Mouse (Mus musculus) ES-E14 (cell line): ENCODE measurements around the gene Abhd14a. TPM values are rescaled to one million over a fixed set of nuclear protein-coding genes. Genes with fewer than 3 reads are reported as not detected.

Experiments
- DNase-seq: peaks from one replicate; pipeline ENCODE4 v3.0.0-alpha.2; 2013; ENCODE audit warnings: low read depth, low spot score
- H3K27ac ChIP-seq: 2 replicates; pipeline ENCODE4 v1.5.1; 2012; ENCODE audit warnings: low read depth, mild to moderate bottlenecking, low read length, moderate library complexity, mixed read lengths; ENCODE audit not compliant: poor library complexity, insufficient read depth, severe bottlenecking
- H3K36me3 ChIP-seq: 2 replicates; pipeline ENCODE4 v1.6.1; 2012; ENCODE audit warnings: mild to moderate bottlenecking, low read length, moderate library complexity, mixed read lengths; ENCODE audit not compliant: control insufficient read depth, poor library complexity, insufficient read depth, severe bottlenecking
- H3K4me1 ChIP-seq, 2 experiments: fragments of 150-350 bp in 1 of 2; sonication (generic) in 1 of 2; 2 replicates each; pipeline ENCODE4 v1.6.1; 2012; ENCODE audit warnings: low read length in 2 of 2, mild to moderate bottlenecking in 1 of 2, mixed read lengths in 1 of 2; ENCODE audit not compliant: control insufficient read depth in 2 of 2, insufficient read depth in 2 of 2, poor library complexity in 1 of 2
- H3K4me3 ChIP-seq, 2 experiments: fragments of 150-350 bp in 1 of 2; sonication (generic) in 1 of 2; 2 replicates each; pipeline ENCODE4 v1.5.1; 2012; ENCODE audit warnings: low read length in 2 of 2, low read depth in 1 of 2, mild to moderate bottlenecking in 1 of 2, mixed read lengths in 1 of 2; ENCODE audit not compliant: insufficient read depth in 1 of 2, poor library complexity in 1 of 2, severe bottlenecking in 1 of 2
- H3K9ac ChIP-seq: 2 replicates; pipeline ENCODE4 v1.6.1; 2012; ENCODE audit warnings: low read depth, mild to moderate bottlenecking, low read length, mixed read lengths; ENCODE audit not compliant: poor library complexity, insufficient read depth, severe bottlenecking
- H3K9me3 ChIP-seq: fragments of 150-350 bp; sonication (generic); 2 replicates; pipeline ENCODE4 v1.6.1; 2012; ENCODE audit warnings: low read depth, mild to moderate bottlenecking, low read length; ENCODE audit not compliant: control insufficient read depth, insufficient read depth
- CHD2 ChIP-seq: IDR thresholded peaks from 2 replicates; pipeline ENCODE4 v1.6.1; 2014; ENCODE audit warnings: mild to moderate bottlenecking, low read depth, low read length, inconsistent platforms
- HCFC1 ChIP-seq: IDR thresholded peaks from 2 replicates; pipeline ENCODE4 v1.6.1; 2012; ENCODE audit warnings: low read length, inconsistent platforms, borderline replicate concordance; ENCODE audit not compliant: insufficient read depth
- MAFK ChIP-seq: IDR thresholded peaks from 2 replicates; pipeline ENCODE4 v1.6.1; 2014; ENCODE audit warnings: mild to moderate bottlenecking, low read depth, low read length, inconsistent platforms; ENCODE audit not compliant: insufficient read depth
- ZC3H11A ChIP-seq: IDR thresholded peaks from 2 replicates; pipeline ENCODE4 v1.6.1; 2012; ENCODE audit warnings: low read depth, mild to moderate bottlenecking, inconsistent platforms, low read length, borderline replicate concordance
- ZNF384 ChIP-seq: IDR thresholded peaks from 2 replicates; pipeline ENCODE4 v1.6.1; 2012; ENCODE audit warnings: low read depth, low read length, inconsistent platforms
- in situ Hi-C, 2 experiments: fragments of 600-800 bp; cut with MboI; formaldehyde crosslinking; loops; one replicate each; pipeline ENCODE4 v1.15.1; 2025; ENCODE audit warnings: low sequenced_read_pairs in 2 of 2, inconsistent platforms in 1 of 2; ENCODE audit not compliant: unreplicated experiment in 2 of 2
- total RNA-seq: library from RNA; depleted of rRNA; stranded (reverse); fragments of 300-350 nt; gene quantifications from 2 replicates; pipeline ENCODE4 v1.2.3, GENCODE M21; 2012

Gene Abhd14a
- total RNA-seq, 1 experiment, result 23.0 TPM

- DNase-seq, result no peak
- TF ChIP-seq CHD2 (no peak), ZNF384 (no peak), HCFC1 (no peak), MAFK (no peak), ZC3H11A (no peak)
- in situ Hi-C loops, result no loop called here
- Histone ChIP-seq H3K36me3 (peaks cover 52% of the 10 kb centered on the region), H3K27ac (no peak overlapping the region; the same call in 1 of the 2 replicates), H3K9me3 (no peaks in the 10 kb centered on the region), H3K9ac (no peak overlapping the region), H3K4me3 (peak overlapping the region in 1 of 2 experiments; percentile 15; a peak in 1 of 4 replicates), H3K4me1 (peaks cover 0 to 17% of the 10 kb centered on the region in 2 experiments; a peak in 2 of 4 replicates)
Observed at GRCm38 (mm10) chr9:106482578-106483115, 35.2 kb upstream of the Abhd14a start.

- Histone ChIP-seq H3K4me1 (peaks cover 0 to 17% of the 10 kb centered on the region in 2 experiments; a peak in 2 of 4 replicates), H3K4me3 (no peak overlapping the region), H3K9ac (no peak overlapping the region), H3K9me3 (no peaks in the 10 kb centered on the region), H3K36me3 (peaks cover 52% of the 10 kb centered on the region), H3K27ac (no peak overlapping the region)
- in situ Hi-C loops, result no loop called here
- DNase-seq, result no peak
- TF ChIP-seq HCFC1 (no peak), ZNF384 (no peak), MAFK (no peak), ZC3H11A (no peak), CHD2 (no peak)
Observed at GRCm38 (mm10) chr9:106481676-106482075, 34.2 kb upstream of the Abhd14a start.

GRCm38 (mm10) chr9:106481075-106481474 is 33.6 kb upstream of the Abhd14a start:
- in situ Hi-C loops, result no loop called here
- H3K9ac ChIP-seq, result no peak overlapping the region

GRCm38 (mm10) chr9:106480541-106480940 is 33.1 kb upstream of the Abhd14a start:
- Histone ChIP-seq H3K9me3 (no peaks in the 10 kb centered on the region), H3K4me3 (no peak overlapping the region), H3K4me1 (peaks cover 3 to 23% of the 10 kb centered on the region in 2 experiments; a peak in 2 of 4 replicates), H3K36me3 (peaks cover 52% of the 10 kb centered on the region), H3K9ac (no peak overlapping the region), H3K27ac (no peak overlapping the region)
- in situ Hi-C loops, result no loop called here
- DNase-seq, result no peak
- TF ChIP-seq HCFC1, result no peak
- no peak for TF ChIP-seq ZC3H11A
- no peak for TF ChIP-seq MAFK
- no peak for TF ChIP-seq ZNF384
- TF ChIP-seq CHD2, result no peak

More at GRCm38 (mm10) chr9:106481075-106481474, 33.6 kb upstream of the Abhd14a start:
- TF ChIP-seq ZC3H11A, result no peak
- TF ChIP-seq MAFK, result no peak
- TF ChIP-seq HCFC1, result no peak
- no peak for TF ChIP-seq CHD2
- TF ChIP-seq ZNF384, result no peak
- H3K9me3 ChIP-seq, result no peaks in the 10 kb centered on the region
- H3K4me1 ChIP-seq, result peaks cover 3 to 22% of the 10 kb centered on the region in 2 experiments; a peak in 2 of 4 replicates
- no peak overlapping the region for H3K4me3 ChIP-seq
- no peak overlapping the region for H3K27ac ChIP-seq
- peaks cover 52% of the 10 kb centered on the region for H3K36me3 ChIP-seq
- DNase-seq, result no peak
